Mouse (Mus musculus) adrenal gland, adult 2 months (tissue): ENCODE data around the gene St8sia1. TPM values are rescaled to one million over a fixed set of nuclear protein-coding genes. Genes with fewer than 3 reads are reported as not detected.

Experiments
- DNase-seq: peaks from one replicate; pipeline ENCODE4 v3.0.0; 2021
- polyA plus RNA-seq: library from polyadenylated mRNA; depleted of rRNA; stranded (reverse); fragments of >200 nt; gene quantifications from 2 replicates; pipeline ENCODE4 v1.2.3, GENCODE M21; 2012
- total RNA-seq, 2 experiments: library from RNA; stranded (reverse); gene quantifications; 2 replicates each; pipeline ENCODE4 v1.2.3; 2021

Gene St8sia1
- total and polyA plus RNA-seq, 3 experiments = 0.13 to 1.8 (median 0.43) TPM

DNA sequence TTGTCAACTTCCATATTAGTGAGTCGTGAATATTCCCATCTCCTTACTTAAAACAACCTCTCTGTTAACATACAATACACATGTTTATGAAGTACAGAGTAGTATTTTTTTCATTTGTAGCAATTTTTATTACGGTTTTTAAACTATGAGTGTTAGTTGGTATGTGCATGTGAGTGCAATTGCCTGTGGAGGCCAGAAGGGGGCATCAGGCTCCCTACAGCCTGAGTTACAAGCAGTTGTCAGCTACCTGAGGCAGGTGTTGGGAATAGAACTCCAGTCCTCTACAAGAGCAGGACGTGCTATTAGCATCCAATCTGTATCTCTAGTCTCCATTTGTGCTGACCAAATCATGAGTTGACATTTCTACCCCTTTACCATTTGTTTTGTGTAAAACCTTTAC lies 19.8 kb downstream of the St8sia1 start:
- no peak for DNase-seq

DNA sequence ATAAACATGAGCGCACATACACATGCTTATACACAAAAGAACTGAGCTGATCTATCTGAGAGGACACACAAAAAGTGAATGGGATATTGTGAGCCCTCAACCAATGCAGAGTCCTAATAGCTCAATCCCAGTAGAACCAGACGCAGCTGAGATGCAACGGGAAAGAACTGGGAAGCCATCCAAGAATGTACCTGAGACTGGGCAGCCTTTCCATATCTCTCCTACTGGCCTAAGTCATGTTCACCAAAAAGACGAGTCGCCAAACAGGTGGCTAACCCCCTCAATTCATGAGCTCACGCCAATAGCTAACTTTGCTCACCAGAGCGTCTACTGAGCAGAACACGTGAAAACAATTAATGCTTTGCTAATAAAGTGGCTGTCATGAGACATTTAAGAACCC lies 20.8 kb downstream of the St8sia1 start:
- DNase-seq = no peak

DNA sequence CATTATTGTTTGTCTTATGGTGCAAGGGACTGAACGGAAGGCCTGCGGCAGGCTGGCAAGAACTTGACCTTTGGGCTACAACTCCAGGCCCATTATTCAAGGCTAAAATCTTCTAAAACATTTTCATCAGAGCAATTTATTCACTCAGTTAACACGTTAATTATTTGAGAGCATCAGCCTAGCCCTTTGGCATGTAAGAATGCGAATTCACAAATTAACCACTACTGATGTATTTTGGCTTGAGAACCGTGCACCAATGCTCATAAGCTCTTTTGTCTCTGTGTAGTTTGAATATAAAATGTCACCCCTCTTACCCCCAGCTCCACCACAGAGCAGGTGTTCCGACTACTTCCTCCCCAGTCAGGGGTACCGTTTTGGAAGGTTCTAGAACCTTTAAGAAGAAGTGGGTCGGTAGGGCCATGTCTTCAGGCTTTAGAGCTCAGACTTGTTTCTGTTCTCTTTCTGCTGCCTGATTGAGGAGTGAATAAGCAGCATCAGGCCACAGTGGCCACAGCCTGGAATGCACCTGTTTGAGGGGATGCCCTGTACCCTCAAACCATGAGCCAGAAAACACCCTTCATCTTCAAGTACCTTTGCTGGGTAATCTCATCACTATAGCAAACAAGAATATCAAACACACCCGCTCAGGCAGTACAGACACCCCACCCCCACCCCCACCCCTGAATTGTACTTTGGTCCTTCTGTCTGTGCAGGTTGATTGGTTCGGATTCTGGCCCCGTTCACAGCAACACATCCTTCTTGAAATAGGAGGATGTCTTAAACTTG lies 22.5 kb downstream of the St8sia1 start:
- DNase-seq = no peak

DNA sequence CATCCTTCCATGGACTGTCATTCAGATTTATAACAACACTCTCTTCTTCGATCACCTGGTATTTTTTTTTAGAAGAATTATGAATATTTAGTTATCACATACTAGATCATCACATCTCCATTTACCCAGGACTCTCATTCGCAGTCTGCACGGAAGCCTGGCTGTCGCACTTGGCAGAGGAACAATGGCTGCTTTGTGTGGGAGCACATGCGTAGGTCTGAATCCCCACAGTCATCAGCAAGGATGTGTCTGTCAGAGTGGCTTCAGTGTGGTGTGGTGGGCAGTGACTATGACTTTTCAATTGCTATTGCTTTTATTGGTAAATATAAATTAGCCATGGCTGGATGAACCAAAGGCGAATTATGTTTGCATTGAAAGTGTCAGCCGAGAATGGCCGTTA lies 23.2 kb downstream of the St8sia1 start:
- no peak for DNase-seq

DNA sequence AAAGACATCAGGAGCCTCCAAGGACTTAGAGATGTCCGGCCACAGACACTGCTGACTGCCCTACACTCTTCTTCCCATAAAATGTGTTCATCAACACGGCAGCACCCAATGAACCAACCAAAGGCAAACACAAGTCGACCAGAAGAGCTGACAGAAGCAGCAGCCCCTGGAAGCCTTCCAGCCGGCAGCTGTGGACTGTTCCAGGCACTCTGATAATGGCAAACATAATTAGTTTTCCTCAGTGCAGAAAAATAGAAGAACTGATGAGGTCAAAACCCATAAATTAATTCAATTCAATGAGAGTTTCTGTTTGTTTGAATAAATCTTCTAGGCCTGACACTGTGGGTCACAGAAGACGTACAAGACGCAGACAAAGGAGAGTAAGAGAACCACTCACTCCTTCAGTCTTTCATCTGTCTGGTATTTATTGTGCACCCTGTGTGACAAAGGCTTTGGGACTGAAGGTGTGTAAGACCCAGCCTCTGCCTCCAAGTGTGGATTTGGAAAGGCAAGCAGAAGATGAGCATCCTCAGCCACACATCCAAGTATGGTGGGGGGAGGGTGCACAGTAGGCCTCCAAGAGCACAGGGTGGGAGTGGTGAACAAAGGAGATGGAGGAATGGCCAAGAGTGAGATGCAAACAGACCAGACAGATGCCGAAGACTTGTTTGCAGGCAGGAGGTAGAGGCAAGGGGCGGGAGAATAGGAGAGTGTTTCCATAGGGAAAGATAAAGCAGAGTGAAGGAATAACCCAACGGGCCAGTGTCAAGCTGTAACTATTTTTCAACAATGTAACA lies 25.5 kb downstream of the St8sia1 start:
- DNase-seq = peak; percentile 8

DNA sequence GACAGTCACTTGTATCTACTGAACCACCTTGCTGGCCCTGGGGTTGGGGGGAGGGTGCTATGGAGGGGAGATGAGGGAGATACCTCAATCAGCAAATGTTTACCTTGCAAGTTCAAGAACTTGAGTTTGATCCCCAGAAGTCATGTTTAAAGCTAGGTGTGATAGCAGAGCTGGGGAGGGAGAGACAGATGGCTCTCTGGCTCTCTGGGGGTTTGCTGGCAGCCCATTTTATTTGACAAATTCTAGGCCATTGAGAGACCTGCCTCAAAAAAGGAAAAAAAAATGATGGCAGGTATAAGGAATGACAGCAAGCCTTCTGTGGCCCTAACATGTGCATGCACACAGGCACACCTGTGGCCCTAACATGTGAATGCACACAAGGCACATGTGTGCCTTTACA lies 26.2 kb downstream of the St8sia1 start:
- DNase-seq = no peak

DNA sequence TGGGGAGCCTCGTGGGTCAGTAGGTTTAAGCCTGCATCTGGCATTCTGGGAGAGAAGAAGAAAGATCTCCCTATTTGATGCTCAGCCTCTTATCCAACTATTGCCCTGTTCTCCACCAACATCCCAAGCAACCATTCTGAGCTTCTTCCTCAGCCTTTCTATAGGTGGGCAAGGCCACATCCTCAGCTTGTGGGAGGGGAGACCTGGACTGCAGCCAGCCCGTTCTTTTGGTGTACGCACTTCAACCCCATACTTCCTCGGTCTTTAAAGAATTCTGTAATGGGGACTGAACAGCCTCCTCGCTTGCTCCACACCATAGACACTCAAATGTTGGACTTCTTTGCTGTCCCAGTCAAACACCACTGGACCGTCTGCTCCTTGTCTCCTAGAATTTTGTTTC lies 31.7 kb downstream of the St8sia1 start:
- DNase-seq = no peak

DNA sequence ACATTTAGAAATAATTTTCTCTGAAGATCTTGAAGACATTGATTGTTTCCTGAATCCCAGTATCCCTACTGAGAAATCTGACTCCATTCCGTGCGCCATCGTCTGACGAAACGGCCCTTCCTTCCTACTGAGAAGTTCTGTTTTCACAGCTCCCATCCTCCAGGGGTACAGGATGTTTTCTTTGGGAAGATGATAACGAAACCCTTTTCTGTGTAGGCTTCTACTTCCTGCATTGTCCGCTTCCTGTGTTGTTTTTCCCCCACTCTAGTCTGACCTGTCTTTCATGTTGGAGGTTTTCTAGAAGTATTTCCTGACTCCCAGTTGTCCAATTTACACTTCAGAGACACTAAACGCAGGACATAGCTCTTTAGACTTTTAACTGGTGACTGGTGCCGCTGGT lies 32.1 kb downstream of the St8sia1 start:
- DNase-seq = no peak

DNA sequence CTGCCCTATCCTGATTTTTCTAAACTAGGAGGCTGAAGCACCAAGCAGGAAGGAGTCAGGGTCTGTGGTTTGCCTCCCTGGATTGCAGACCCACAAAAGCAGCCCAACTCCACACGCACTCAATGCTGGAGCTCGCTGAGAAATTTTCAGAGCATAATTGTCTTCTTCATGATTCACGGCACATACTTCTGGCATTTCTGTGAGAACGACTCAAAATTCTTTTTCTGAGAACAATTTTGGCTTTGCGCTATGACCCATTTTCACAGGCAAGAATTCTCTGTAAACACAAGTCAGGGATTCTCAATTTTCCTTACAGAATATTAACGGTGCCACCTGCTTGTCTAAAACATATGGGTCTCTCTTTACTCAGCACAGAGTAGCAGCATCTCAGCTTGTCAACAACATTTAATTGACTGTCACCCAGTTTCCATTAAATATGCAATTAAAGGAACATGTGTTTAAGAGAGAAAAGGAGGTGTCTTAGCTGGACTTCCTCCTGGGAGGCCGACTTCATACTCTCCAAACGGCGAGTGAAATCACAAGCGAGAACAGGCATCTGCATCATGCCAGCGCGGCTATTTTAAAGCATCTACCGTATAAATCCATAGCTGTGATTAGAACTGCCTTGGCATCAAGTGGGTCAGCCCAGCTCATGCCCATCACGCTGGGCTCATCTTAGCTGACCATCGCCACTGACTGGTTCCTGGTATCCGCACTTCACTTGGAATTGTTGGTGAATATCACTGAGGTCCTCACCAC lies 35.5 kb downstream of the St8sia1 start:
- no peak for DNase-seq

DNA sequence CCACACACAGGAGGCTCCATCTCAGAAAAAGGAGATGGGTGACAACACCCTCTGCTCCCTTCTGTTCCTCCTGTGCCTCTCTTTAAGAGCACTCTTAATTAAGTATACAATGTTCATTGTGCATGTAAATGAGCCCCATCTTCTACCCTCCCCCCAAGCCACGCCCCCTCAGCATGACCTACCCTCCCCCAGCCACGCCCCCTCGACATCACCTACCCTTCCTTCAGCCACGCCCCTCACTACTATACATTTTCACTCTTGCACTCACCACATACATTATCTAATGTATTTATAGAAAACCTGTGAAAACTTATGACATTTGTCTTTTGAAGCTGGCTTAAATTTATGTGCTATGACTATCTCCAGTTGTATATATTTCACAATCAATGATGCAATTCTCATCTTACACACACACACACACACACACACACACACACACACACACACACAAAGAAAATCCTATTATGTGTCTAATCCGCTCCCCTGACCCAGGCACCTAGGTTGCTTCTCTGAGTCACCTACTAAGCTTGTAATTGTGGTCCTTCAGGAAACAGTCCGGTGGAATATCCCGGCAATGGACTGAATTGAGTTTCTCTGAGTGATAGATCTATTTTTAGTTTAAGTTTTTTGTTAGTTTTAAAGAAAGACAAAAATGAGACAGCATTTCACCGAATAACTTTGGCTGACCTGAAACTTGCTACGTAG lies 37.2 kb downstream of the St8sia1 start:
- no peak for DNase-seq

DNA sequence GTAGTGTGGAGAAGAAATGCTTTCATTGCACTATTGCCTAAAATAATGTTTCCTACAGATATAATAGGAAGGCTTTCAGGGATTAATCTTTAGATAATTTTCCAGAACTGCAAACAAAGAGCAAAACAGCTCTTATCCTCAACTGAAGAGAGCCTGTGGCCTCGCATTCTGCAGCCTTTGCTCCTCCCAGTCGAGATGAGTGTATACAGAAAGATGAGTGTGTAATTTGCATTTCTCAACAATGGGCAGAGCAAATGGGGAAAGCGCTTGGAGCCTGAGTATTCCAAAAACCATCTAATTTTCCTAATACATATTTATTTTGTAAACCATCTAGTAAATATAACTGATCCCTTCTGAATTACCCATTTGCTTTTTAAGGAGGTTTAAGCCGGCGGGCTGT lies 38.3 kb downstream of the St8sia1 start:
- no peak for DNase-seq

DNA sequence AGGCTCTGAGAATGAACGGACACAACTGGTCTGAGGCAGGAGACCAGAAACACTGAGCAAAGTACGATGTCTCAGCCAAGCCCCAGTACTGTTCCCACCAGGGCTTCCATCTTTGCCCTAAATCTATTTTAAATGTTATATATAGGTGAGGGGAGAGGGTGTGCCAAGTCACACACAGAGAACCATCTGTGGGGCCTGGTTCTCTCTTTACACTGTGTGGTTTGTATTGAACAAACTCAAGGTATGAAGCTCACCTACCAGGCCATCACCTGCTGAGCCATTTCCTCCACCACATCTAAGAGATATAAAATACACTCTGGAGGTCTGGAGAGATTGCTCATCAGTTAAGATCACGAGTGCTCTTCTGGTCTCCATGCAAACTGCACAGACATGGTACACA lies 38.9 kb downstream of the St8sia1 start:
- DNase-seq = no peak

DNA sequence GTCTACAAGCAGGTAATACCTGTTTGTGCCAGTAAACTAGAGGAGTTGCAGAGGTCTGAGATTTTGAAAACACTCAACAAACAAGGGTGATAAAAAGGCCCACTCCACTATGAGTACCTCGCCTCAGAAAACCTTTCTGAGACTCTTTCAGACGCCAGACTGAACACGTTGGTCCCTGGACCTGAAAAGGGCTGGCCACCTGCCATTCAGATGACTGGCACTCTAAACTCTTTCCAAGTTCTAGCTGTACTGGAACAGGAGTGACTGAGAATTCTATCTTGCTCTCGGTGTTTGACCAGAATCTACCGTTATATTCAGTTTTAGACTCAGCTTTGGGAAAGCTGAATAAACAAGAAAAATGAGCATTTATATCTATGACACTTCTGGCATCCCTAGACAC lies 43.4 kb downstream of the St8sia1 start:
- DNase-seq = no peak

DNA sequence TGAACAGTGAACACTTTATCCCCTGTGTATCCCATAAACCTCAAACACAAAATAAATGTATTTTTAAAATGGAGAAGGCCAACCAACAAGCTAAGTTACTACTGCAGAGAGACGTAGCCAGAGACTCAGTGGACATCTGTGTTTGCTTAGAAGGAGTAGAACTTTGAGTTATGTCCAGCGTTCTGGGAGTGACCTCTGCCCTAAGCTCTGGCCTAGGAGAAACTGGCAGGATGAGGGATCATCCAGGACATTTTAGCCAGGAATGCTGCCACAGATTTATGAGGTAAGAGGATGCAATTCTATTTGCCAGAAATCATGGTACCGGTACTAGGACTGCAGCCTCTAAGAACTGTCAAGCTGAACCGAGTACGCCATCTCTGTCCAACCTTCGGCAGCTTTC lies 45.6 kb downstream of the St8sia1 start:
- no peak for DNase-seq

DNA sequence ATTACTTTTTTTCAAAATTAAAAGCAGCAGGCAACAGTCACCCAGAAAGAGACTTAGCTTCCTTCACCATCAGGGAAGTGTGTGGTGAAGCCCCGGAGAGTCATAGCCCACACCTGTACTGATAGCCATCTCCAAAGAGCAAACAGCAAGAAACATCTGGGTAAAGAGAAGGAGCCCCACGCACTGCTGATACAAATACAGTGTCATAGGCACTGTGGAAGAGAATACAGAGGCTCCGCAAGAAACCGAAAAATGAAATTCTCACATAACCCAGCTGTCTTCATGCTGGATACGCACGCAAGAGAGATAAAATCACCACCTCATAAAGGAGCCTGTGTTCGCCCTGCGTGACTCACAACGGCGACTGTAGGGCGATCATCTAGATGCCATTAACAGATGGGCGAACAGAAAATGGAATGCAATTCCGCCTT lies 46.8 kb downstream of the St8sia1 start:
- peak; percentile 8 for DNase-seq

DNA sequence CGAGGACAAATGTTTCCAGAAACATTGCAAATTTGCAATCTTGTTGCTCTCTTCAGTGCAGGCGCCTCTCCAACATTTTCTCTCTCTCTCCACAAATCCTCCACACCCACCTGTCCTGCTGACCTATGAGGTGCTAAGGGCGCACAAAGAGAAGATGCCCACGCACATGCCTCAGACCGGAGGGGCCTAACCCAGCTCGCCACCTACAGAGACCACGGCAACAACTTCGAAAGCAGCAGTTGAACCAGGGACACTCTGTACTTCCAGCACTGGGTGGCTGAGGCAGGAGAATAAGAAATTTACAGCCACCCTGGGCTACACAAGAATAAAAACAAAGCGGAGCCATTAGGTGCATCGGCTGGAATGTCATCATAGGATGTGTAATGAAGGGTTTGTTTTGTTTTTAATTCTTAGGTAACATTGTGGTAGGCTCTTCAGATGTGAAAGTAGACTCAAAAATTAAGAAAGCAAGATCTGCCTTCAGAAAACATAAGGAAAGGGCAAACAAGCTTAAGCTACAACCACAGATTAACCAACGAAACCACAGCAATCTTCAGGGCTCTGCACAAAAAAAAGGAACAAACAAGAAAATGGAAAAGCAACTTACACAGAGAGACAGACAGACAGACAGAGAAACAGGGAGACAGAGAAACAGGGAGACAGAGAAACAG lies 47.8 kb downstream of the St8sia1 start:
- no peak for DNase-seq

DNA sequence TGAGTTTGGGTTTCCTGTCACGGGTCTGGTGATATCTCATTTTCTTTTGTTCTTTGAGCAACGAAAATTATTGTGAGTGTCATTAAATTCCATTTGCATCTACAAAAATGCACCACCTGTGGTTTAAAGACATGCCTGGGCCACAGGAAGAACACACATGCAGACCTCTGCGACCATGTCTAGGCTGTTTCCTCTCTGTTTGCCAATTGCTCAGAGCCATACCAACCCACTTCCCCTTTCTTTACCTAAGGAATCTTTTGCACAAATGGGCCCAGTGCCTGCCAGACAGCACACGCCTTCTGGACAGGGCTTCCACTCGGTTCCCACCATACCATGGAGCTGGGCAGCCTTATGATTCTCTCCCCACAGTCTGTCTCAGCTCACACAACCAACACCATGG lies 48.8 kb downstream of the St8sia1 start:
- DNase-seq = no peak

DNA sequence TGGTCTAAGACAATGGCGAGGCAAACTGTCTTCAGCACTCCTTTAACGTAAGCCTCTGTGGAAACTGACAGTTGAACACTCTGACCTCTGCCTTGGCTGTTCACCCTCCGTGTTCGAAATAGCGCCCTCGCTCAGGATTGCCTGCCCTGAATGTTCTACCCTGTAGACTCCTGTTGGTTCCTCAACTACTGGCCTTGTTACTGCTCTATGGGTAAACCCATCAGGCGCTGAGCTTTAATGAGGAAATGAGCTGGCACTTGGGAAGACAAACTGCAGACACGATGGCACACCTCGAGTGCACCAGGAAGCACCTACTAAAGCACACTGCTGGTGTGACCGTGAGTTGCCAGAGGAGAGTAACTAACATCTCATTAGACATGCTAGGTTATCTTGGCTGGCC lies 49.6 kb downstream of the St8sia1 start:
- DNase-seq = no peak

DNA sequence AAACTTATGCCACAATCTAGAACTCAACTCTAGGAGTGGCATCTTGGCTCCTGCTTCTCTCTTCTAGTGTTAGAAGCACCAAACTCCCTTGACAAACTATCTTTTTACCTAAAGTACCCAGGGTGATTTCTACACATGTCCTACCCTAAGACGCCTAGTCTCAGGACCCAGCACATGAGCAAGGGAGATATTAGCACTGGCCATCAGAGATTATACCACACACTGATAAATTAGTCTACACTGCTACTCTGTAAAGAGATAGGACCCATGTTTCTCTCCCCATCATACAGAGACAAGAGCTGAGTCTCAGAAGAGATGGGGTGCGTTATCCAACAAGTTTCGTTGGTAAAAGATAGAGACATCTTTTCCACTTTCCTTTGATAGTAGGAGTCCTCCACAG lies 53.0 kb downstream of the St8sia1 start:
- DNase-seq = no peak

DNA sequence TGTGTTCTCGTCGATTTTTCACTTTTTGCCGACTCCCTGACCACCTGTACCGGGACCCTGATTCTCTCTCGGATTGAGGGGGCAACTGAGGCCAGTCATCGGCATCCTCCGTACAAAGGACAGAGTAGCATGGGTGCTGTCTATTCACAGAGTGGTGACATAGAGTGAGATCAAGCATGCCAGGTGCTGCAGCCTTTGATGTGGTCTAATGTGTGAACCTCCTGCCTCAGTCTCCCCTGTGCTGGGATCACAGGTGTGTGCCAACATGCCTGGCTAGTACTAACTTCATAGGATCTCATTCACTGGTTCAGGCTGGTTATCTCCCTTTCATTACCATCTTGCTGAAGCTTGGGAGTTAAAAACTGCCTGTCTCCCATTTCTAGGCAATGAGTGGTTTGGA lies 53.5 kb downstream of the St8sia1 start:
- no peak for DNase-seq

DNA sequence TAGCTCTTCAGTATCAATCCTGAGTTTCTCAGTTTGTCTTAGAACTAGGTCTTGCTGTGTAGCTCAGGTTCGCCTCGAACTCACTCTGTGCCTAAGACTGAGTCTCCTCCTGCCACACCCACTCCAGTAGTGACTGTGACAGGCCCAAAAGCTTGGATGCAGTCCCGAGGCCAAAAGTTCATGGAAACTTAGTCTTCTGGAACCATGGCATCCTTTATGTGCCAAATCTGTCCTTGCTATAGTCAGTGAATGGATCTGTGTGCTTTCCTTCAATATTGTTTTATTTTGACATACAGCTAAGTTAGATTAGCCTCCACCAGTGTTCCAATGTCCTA lies 54.5 kb downstream of the St8sia1 start:
- no peak for DNase-seq
